Mouse (Mus musculus) embryonic facial prominence, embryonic 12.5 days (tissue): ENCODE measurements around the gene Opn3. TPM values are rescaled to one million over a fixed set of nuclear protein-coding genes. Genes with fewer than 3 reads are reported as not detected.
A peak's percentile ranks its signal among the peaks of the same experiment; 100 is the strongest.

Experiments used
- ATAC-seq: fragments of 200-750 bp; cut with Nextera tagmentation; 2 replicates; pipeline ENCODE4 v1.8.0; 2017; ENCODE audit not compliant: insufficient number of reproducible peaks, insufficient read depth, low FRiP score, low TSS enrichment
- H3K27ac ChIP-seq: fragments of 300-500 bp; sonication (generic); 2 replicates; pipeline ENCODE4 v1.5.1; 2016; ENCODE audit warnings: mild to moderate bottlenecking
- H3K27me3 ChIP-seq: fragments of 300-500 bp; sonication (generic); 2 replicates; pipeline ENCODE4 v1.6.1; 2016; ENCODE audit warnings: mild to moderate bottlenecking, moderate library complexity
- H3K36me3 ChIP-seq: fragments of 300-500 bp; sonication (generic); 2 replicates; pipeline ENCODE4 v1.6.1; 2016; ENCODE audit warnings: mild to moderate bottlenecking
- H3K4me1 ChIP-seq: fragments of 300-500 bp; sonication (generic); 2 replicates; pipeline ENCODE4 v1.6.1; 2016
- H3K4me2 ChIP-seq: fragments of 300-500 bp; sonication (generic); replicated peaks from 2 replicates; pipeline ENCODE4 v1.6.1; 2016; ENCODE audit warnings: mild to moderate bottlenecking, moderate library complexity
- H3K4me3 ChIP-seq: fragments of 300-500 bp; sonication (generic); 2 replicates; pipeline ENCODE4 v1.5.1; 2016; ENCODE audit warnings: mild to moderate bottlenecking
- H3K9ac ChIP-seq: fragments of 300-500 bp; sonication (generic); 2 replicates; pipeline ENCODE4 v1.6.1; 2016; ENCODE audit warnings: mild to moderate bottlenecking, moderate library complexity
- H3K9me3 ChIP-seq: fragments of 300-500 bp; sonication (generic); 2 replicates; pipeline ENCODE4 v1.6.1; 2016; ENCODE audit warnings: mild to moderate bottlenecking, moderate library complexity
- WGBS: fragments of 180-500 bp; shearing (Covaris S2); methylation state at CpG from one replicate; pipeline ENCODE4 v1.1.7; 2016; 5-methylcytosine and 5-hydroxymethylcytosine counted together
- polyA plus RNA-seq: library from polyadenylated mRNA; unstranded; fragments of >200 nt; fragmentation: Nextera tagmentation; extraction: Ambion mirVana; gene quantifications from 2 replicates; pipeline ENCODE4 v1.2.1, GENCODE M21; 2016

Gene Opn3
- polyA plus RNA-seq = 8.2 and 9.4 TPM in 2 replicates

GRCm38 (mm10) chr1:175692246-175692996 lies at the start of gene Opn3, which contains the start of gene Chml:
Gene Opn3 (minus strand): TSS chr1:175692776.
Gene Chml (minus strand): TSS chr1:175692901.
- H3K4me2 ChIP-seq = peak within 1 kb of the TSS; percentile 74
- H3K9me3 ChIP-seq = no peaks in the 10 kb centered on the region
- under 1% methylated on average over 73 of the region's 73 CpGs for WGBS
- ATAC-seq = peak; percentile 98
- peak within 1 kb of the TSS; percentile 75 for H3K9ac ChIP-seq
- H3K27ac ChIP-seq = peak within 1 kb of the TSS; percentile 82
- peaks cover 18% of the 10 kb centered on the region; the same call in 1 of the 2 replicates for H3K4me1 ChIP-seq
- H3K36me3 ChIP-seq = peaks cover 7% of the 10 kb centered on the region; the same call in 1 of the 2 replicates
- no peaks in the 10 kb centered on the region for H3K27me3 ChIP-seq
- H3K4me3 ChIP-seq = peak within 1 kb of the TSS; percentile 68

GRCm38 (mm10) chr1:175725771-175726170 lies 33.2 kb upstream of the Opn3 start:
- no peaks in the 10 kb centered on the region for H3K27me3 ChIP-seq
- 53% methylated on average over 7 of the region's 7 CpGs for WGBS

GRCm38 (mm10) chr1:175716832-175717231 lies 24.3 kb upstream of the Opn3 start:
- WGBS = 90% methylated on average over 9 of the region's 9 CpGs
- Histone ChIP-seq H3K4me3 (no peak overlapping the region), H3K27me3 (no peaks in the 10 kb centered on the region), H3K9me3 (no peaks in the 10 kb centered on the region), H3K36me3 (no peaks in the 10 kb centered on the region), H3K4me1 (no peaks in the 10 kb centered on the region), H3K4me2 (no peak overlapping the region), H3K9ac (no peak overlapping the region), H3K27ac (no peak overlapping the region)
- no peak for ATAC-seq

More at GRCm38 (mm10) chr1:175725771-175726170, 33.2 kb upstream of the Opn3 start:
- Histone ChIP-seq H3K9ac (no peak overlapping the region), H3K9me3 (no peaks in the 10 kb centered on the region), H3K4me3 (no peak overlapping the region), H3K27ac (no peak overlapping the region), H3K4me1 (0 out of 2 replicates have a peak, but pooled peaks cover 2% of the 10 kb centered on the region), H3K36me3 (no peaks in the 10 kb centered on the region), H3K4me2 (no peak overlapping the region)
- no peak for ATAC-seq

GRCm38 (mm10) chr1:175712338-175712909 lies 19.8 kb upstream of the Opn3 start:
- Histone ChIP-seq H3K4me3 (no peak overlapping the region), H3K27me3 (no peaks in the 10 kb centered on the region), H3K9me3 (no peaks in the 10 kb centered on the region), H3K4me2 (no peak overlapping the region), H3K9ac (no peak overlapping the region), H3K4me1 (no peaks in the 10 kb centered on the region), H3K27ac (no peak overlapping the region), H3K36me3 (no peaks in the 10 kb centered on the region)
- ATAC-seq = no peak
- WGBS = 81% methylated on average over 11 of the region's 11 CpGs

GRCm38 (mm10) chr1:175708013-175708412 lies 15.4 kb upstream of the Opn3 start:
- no peak for ATAC-seq
- Histone ChIP-seq H3K4me1 (no peaks in the 10 kb centered on the region), H3K9me3 (no peaks in the 10 kb centered on the region), H3K9ac (no peak overlapping the region), H3K36me3 (no peaks in the 10 kb centered on the region), H3K27me3 (no peaks in the 10 kb centered on the region), H3K4me2 (no peak overlapping the region), H3K27ac (no peak overlapping the region), H3K4me3 (no peak overlapping the region)

GRCm38 (mm10) chr1:175707599-175707998 lies 15.0 kb upstream of the Opn3 start:
- no peaks in the 10 kb centered on the region for H3K36me3 ChIP-seq
- no peak overlapping the region for H3K9ac ChIP-seq
- whole genome bisulfite sequencing = 67% methylated on average over 5 of the region's 5 CpGs
- no peaks in the 10 kb centered on the region for H3K4me1 ChIP-seq
- H3K27me3 ChIP-seq = no peaks in the 10 kb centered on the region
- H3K27ac ChIP-seq = no peak overlapping the region
- H3K4me2 ChIP-seq = no peak overlapping the region
- no peak overlapping the region for H3K4me3 ChIP-seq
- no peaks in the 10 kb centered on the region for H3K9me3 ChIP-seq
- ATAC-seq = no peak

GRCm38 (mm10) chr1:175701145-175701544 lies 8.6 kb upstream of the Opn3 start:
- Histone ChIP-seq H3K9ac (no peak overlapping the region), H3K9me3 (no peaks in the 10 kb centered on the region), H3K4me1 (no peaks in the 10 kb centered on the region), H3K27me3 (no peaks in the 10 kb centered on the region), H3K27ac (no peak overlapping the region), H3K36me3 (no peaks in the 10 kb centered on the region), H3K4me2 (no peak overlapping the region), H3K4me3 (no peak overlapping the region)
- no peak for ATAC-seq
- WGBS = 73% methylated on average over 4 of the region's 4 CpGs

- no peak overlapping the region for H3K27ac ChIP-seq
- no peaks in the 10 kb centered on the region for H3K36me3 ChIP-seq
- no peak overlapping the region for H3K4me3 ChIP-seq
- WGBS = 22% methylated on average over 4 of the region's 4 CpGs
- H3K9me3 ChIP-seq = no peaks in the 10 kb centered on the region
- ATAC-seq = no peak
- H3K27me3 ChIP-seq = no peaks in the 10 kb centered on the region
- no peaks in the 10 kb centered on the region for H3K4me1 ChIP-seq
- no peak overlapping the region for H3K4me2 ChIP-seq
- no peak overlapping the region for H3K9ac ChIP-seq
These were observed 7.2 kb upstream of the Opn3 start for GRCm38 (mm10) chr1:175699796-175700195.

GRCm38 (mm10) chr1:175699375-175699774 lies 6.8 kb upstream of the Opn3 start:
- no peak for ATAC-seq
- 56% methylated on average over 3 of the region's 3 CpGs for WGBS

GRCm38 (mm10) chr1:175698293-175698692 lies 5.7 kb upstream of the Opn3 start, which contains the start of gene Wdr64:
Gene Wdr64 (plus strand): TSS chr1:175698593.
- WGBS = 72% methylated on average over 1 of the region's 1 CpGs
- Histone ChIP-seq H3K9me3 (no peaks in the 10 kb centered on the region), H3K9ac (no peak within 1 kb of the TSS), H3K27ac (no peak within 1 kb of the TSS), H3K36me3 (no peaks in the 10 kb centered on the region), H3K4me1 (0 out of 2 replicates have a peak, but pooled peaks cover 2% of the 10 kb centered on the region), H3K4me2 (no peak within 1 kb of the TSS), H3K27me3 (no peaks in the 10 kb centered on the region), H3K4me3 (no peak within 1 kb of the TSS)
- no peak for ATAC-seq

More at GRCm38 (mm10) chr1:175699375-175699774, 6.8 kb upstream of the Opn3 start:
- Histone ChIP-seq H3K9me3 (no peaks in the 10 kb centered on the region), H3K4me1 (no peaks in the 10 kb centered on the region), H3K27me3 (no peaks in the 10 kb centered on the region), H3K4me3 (no peak overlapping the region), H3K9ac (no peak overlapping the region), H3K36me3 (no peaks in the 10 kb centered on the region), H3K27ac (no peak overlapping the region), H3K4me2 (no peak overlapping the region)

GRCm38 (mm10) chr1:175693429-175693960 lies 919 bp upstream of the Opn3 start:
- H3K4me2 ChIP-seq = peak overlapping the region; percentile 74
- ATAC-seq = no peak
- H3K9me3 ChIP-seq = no peaks in the 10 kb centered on the region
- peaks cover 18% of the 10 kb centered on the region; the same call in 1 of the 2 replicates for H3K4me1 ChIP-seq
- no peak overlapping the region for H3K27ac ChIP-seq
- H3K9ac ChIP-seq = 0 out of 2 replicates have a peak overlapping the region, but pooled peaks have one; percentile 43
- 44% methylated on average over 12 of the region's 12 CpGs for WGBS
- H3K36me3 ChIP-seq = no peaks in the 10 kb centered on the region
- H3K27me3 ChIP-seq = no peaks in the 10 kb centered on the region
- H3K4me3 ChIP-seq = peak overlapping the region; percentile 68
